Mouse (Mus musculus) ES-CJ7 (cell line): ENCODE data around the gene Cntn1.
"Not testable (repeated sequence)": the region's sequence is repeated elsewhere in the genome, so short reads cannot be mapped to it uniquely, and the experiment has no call there.

Source experiments
- DNase-seq: peaks from one replicate; pipeline ENCODE4 v3.0.0; 2011; ENCODE audit warnings: low read depth, low spot score

The Cntn1 gene

DNA sequence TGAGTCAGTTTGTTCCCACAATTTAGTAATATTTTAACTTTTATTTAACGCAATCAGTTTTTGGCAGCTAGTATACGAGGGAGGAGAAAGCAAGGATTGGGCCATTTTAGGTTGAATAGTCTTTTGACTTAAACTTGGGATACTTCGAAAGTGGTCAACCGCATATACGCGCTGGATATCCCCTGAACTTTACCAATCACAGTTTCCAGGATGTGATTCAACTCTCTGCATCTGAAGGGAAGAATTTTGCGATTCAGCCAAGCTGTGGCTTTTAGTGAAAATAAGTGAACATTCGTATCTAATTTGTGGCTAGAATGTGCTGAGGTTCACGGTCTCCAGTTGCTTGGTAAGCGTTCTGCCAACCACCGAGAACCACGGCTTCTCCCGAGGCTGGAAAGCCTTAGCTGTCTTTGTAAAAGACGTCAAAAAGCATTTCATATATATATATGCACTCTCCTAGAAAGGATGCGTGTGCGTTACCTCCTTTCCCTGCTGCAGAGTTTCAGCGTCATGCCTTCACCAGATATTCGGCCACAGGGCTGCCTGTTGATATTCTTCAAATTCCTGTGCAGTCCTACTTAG, 217.9 kb downstream of the Cntn1 start:
- DNase-seq: no peak

GRCm38 (mm10) chr15:92271801-92272365, 220.9 kb downstream of the Cntn1 start:
- no peak for DNase-seq

- DNase-seq: no peak
Observed at GRCm38 (mm10) chr15:92276826-92277225, 225.9 kb downstream of the Cntn1 start.

DNA sequence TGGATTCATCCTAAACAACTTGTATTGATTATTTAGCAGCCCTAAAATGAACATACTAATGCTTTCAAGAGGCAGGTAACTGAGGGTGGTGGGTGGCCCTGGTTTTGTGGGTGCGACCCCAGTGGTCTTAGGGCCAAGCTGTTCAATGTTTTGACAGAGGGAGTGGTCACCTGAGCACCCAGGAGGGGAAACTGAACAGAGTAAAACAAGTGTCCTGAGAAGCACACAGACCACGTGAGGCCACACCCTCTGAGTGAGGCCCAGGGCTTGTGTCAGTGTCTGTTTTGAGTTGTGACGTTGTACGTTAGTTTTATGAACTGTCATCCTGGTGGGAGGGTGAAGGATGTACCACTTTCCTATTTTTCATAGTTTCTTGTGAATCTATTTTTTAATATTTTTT, 227.0 kb downstream of the Cntn1 start:
- no peak for DNase-seq

- DNase-seq: no peak
Observed at GRCm38 (mm10) chr15:92280966-92281365, 230.0 kb downstream of the Cntn1 start.

- DNase-seq: no peak
Observed at GRCm38 (mm10) chr15:92287616-92288015, 236.7 kb downstream of the Cntn1 start.

GRCm38 (mm10) chr15:92296479-92296878, 245.5 kb downstream of the Cntn1 start:
- DNase-seq: no peak

- no peak for DNase-seq
Observed at GRCm38 (mm10) chr15:92302796-92303195, 251.8 kb downstream of the Cntn1 start.

DNA sequence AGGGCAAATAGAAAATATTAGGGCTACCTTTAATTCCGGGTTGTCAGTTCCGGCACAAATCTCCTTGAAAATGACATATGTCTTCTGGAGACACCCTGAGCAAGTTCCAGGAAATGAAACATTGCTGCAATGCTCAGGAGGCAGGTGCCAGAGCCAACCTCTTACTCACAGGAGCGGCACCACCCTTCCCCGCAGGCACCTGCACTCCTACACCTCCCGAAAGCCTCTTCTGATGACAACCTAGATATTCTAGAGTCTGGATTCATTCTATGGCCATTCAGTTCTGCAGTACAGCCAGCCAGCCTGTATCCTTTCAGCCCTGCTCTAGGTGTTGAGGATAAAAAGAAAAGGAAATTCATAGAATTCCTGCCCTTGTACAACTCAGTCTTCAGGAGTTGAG, 253.3 kb downstream of the Cntn1 start:
- DNase-seq: no peak

GRCm38 (mm10) chr15:92321959-92322358, 271.0 kb downstream of the Cntn1 start:
- DNase-seq: no peak

DNA sequence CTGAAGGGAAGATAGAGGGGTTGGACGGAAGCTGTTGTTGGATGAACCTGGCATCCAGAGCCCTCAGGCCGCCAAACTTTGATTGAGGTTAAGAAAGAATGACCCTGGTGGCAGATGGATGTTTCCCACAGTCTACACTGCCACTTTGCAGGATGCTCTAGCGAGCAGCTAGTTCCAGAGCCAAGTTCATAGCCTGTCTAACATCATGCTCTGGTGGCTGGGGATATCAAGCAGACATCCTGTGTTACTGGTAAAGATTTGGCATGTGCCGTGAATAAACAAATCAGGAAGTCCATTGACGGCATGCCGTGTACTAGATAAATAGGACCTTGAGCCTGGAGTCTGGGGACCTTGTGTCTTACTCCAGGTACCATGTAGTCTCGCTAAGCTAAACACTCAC, 276.1 kb downstream of the Cntn1 start:
- no peak for DNase-seq

DNA sequence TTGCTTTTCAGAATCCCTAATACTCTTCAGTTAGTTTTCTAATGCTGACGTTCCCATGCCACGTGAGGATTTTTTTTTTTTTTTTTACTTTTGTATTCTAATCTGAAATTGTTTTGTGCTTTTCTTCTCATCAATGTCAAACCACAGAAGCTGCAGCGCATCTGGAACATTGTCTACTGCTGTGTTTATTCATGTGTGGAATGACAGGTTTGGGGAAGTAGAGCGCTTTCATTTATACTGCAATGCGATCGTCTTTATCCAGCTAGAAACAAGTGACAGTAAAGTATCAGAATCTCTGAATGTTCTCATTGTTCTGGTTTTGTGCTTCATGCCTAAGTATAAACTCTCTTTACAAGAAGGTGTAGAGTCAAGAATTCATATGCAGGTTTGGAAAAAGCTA, 289.3 kb downstream of the Cntn1 start:
- DNase-seq: no peak

DNA sequence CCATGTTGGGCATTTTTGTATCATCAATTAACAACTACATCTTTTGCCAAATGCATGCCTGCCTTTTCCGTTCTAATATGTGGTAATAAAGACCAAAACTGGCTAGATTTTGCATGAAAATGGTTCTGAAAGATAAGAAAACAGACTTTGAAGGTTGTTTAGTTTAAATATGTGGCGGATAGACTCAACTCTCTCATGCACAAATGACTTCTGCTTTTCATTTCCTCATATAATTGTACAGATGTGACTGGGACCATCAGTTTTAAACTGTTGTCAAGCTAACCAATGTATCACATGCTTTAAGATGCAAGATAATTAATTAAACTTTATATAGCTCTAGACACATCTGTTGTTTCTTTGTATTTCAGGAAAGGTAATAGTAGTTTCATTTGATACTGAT, 290.5 kb downstream of the Cntn1 start:
- no peak for DNase-seq

DNA sequence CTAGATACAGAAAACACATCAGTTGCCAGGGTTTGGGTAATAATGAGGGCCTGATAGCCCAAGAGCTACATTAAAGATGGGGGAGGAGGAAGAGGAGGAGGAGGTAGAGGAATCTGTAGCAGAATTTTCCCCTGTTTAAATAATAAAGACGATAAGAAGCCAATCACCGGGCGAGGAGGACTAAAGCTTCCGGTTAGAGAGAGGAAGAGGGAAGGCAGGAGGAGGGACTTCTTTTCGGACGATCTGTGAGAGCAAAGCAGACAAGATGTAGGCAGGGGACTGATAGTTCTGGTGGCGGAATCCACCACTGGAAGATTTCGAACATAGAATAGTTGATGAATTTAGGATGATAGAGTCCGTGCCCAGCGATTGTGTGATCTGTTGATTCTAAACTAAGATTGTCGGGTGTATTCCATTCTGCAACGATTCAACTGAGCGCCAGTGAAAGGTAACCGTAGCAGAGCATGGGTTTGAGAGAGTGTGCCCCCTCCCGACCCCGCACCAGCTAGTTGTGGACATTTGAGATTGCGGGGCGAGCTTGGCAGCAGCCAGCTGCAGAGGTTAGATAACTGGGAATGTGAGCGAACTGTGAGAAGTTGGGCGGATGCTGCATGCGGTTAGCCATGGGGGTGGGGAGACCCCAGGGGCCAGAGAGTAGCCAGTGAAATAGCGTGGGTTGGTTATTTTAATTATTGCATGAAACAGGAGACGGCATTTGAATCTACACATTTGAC, 293.3 kb downstream of the Cntn1 start:
- DNase-seq: peak; percentile 72

GRCm38 (mm10) chr15:92347426-92347825, 296.5 kb downstream of the Cntn1 start:
- DNase-seq: peak; percentile 54

DNA sequence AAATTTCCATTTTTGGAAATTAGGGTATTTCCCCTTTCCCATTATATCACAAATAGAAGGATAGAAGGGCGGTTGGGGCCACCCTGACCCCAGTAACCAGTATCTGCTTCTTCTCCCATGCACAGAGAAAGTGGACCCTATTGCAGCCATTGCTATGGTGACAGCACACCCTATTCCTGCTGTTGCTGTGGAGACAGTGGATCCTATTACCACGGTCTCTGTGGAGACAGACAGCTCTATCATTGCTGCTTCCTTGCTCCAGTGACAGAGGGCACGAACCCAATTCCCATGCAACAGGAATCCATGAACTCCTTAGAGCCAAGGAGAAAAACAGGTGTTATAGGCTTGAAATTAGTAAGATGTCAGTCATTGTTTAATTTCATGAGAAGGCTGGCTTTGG, 296.9 kb downstream of the Cntn1 start:
- peak; percentile 15 for DNase-seq

DNA sequence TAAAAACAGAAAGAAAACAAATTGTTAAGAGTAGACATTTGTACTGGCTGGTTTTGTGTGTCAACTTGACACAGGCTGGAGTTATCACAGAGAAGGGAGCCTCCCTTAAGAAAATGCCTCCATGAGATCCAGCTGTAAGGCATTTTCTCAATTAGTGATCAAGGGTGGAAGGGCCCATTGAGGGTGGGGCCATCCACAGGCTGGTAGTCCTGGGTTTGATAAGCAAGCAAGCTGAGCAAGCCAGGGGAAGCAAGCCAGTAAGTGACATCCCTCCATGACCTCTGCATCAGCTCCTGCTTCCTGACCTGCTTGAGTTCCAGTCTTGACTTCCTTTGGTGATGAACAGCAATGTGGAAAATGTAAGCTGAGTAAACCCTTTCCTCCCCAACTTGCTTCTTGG, 297.5 kb downstream of the Cntn1 start:
- not testable (repeated sequence) for DNase-seq

- no peak for DNase-seq
Observed at GRCm38 (mm10) chr15:92364153-92364552, 313.2 kb downstream of the Cntn1 start.

GRCm38 (mm10) chr15:92364592-92364991, 313.6 kb downstream of the Cntn1 start:
- DNase-seq: no peak
